Mouse (Mus musculus): Measurements from ENCODE around the gene Jagn1. TPM values are rescaled to one million over a fixed set of nuclear protein-coding genes. Genes with fewer than 3 reads are reported as not detected.

Gene Jagn1
- 103 TPM in 2 replicates for polyA plus RNA-seq (2015; fragmentation: Nextera tagmentation; extraction: Ambion mirVana)

- peak within 1 kb of the TSS; percentile 97 for H3K9ac ChIP-seq (replicated peaks)
- H3K9me3 ChIP-seq (replicated peaks) = no peaks in the 10 kb centered on the region
- H3K4me3 ChIP-seq (replicated peaks) = peak within 1 kb of the TSS; percentile 95
- H3K4me1 ChIP-seq = peaks cover 15% of the 10 kb centered on the region
- H3K27me3 ChIP-seq (replicated peaks) = 0 out of 2 replicates have a peak, but pooled peaks cover 3% of the 10 kb centered on the region
- WGBS = under 1% methylated on average over 45 of the region's 45 CpGs
- H3K36me3 ChIP-seq = peaks cover 14% of the 10 kb centered on the region
- H3K4me2 ChIP-seq = peak within 1 kb of the TSS; percentile 90
- ATAC-seq (ENCODE audit: low FRiP score) = peak; percentile 94
- H3K27ac ChIP-seq (replicated peaks) = peak within 1 kb of the TSS; percentile 85
Measured at GRCm38 (mm10) chr6:113442442-113443090, at the start of gene Jagn1. Jagn1 (plus strand) TSS chr6:113442569.

GRCm38 (mm10) chr6:113393951-113394350 is 48.4 kb upstream of the Jagn1 start:
- WGBS = 92% methylated on average over 6 of the region's 6 CpGs
- peaks cover 31% of the 10 kb centered on the region for H3K4me1 ChIP-seq
- H3K27me3 ChIP-seq (replicated peaks) = 0 out of 2 replicates have a peak, but pooled peaks cover 2% of the 10 kb centered on the region
- no peak overlapping the region for H3K9ac ChIP-seq (replicated peaks)
- peaks cover 35% of the 10 kb centered on the region for H3K36me3 ChIP-seq
- H3K27ac ChIP-seq (replicated peaks) = no peak overlapping the region
- no peak overlapping the region for H3K4me3 ChIP-seq (replicated peaks)
- no peak for ATAC-seq (ENCODE audit: low FRiP score)
- no peak overlapping the region for H3K4me2 ChIP-seq
- H3K9me3 ChIP-seq (replicated peaks) = no peaks in the 10 kb centered on the region

GRCm38 (mm10) chr6:113394811-113395210 is 47.6 kb upstream of the Jagn1 start:
- no peak for ATAC-seq (ENCODE audit: low FRiP score)

GRCm38 (mm10) chr6:113395501-113395900 is 46.9 kb upstream of the Jagn1 start:
- ATAC-seq (ENCODE audit: low FRiP score) = no peak
- no peak overlapping the region for H3K4me2 ChIP-seq
- H3K9me3 ChIP-seq (replicated peaks) = no peaks in the 10 kb centered on the region
- 94% methylated on average over 6 of the region's 6 CpGs for WGBS
- 0 out of 2 replicates have a peak, but pooled peaks cover 2% of the 10 kb centered on the region for H3K27me3 ChIP-seq (replicated peaks)
- no peak overlapping the region for H3K27ac ChIP-seq (replicated peaks)
- no peak overlapping the region for H3K9ac ChIP-seq (replicated peaks)
- H3K4me3 ChIP-seq (replicated peaks) = no peak overlapping the region
- peaks cover 26% of the 10 kb centered on the region for H3K4me1 ChIP-seq
- peaks cover 21% of the 10 kb centered on the region for H3K36me3 ChIP-seq

More at GRCm38 (mm10) chr6:113394811-113395210, 47.6 kb upstream of the Jagn1 start:
- Histone ChIP-seq H3K4me3 (replicated peaks) (no peak overlapping the region), H3K9ac (replicated peaks) (no peak overlapping the region), H3K27ac (replicated peaks) (no peak overlapping the region), H3K4me1 (peaks cover 31% of the 10 kb centered on the region), H3K36me3 (peaks cover 27% of the 10 kb centered on the region), H3K27me3 (replicated peaks) (0 out of 2 replicates have a peak, but pooled peaks cover 2% of the 10 kb centered on the region), H3K4me2 (no peak overlapping the region), H3K9me3 (replicated peaks) (no peaks in the 10 kb centered on the region)
- WGBS = 94% methylated on average over 11 of the region's 11 CpGs

GRCm38 (mm10) chr6:113396270-113397030 is 45.9 kb upstream of the Jagn1 start:
- WGBS = 88% methylated on average over 10 of the region's 10 CpGs
- no peaks in the 10 kb centered on the region for H3K9me3 ChIP-seq (replicated peaks)
- H3K36me3 ChIP-seq = peaks cover 13% of the 10 kb centered on the region
- H3K4me1 ChIP-seq = peaks cover 23% of the 10 kb centered on the region
- H3K4me2 ChIP-seq = no peak overlapping the region
- no peaks in the 10 kb centered on the region for H3K27me3 ChIP-seq (replicated peaks)
- ATAC-seq (ENCODE audit: low FRiP score) = no peak
- H3K4me3 ChIP-seq (replicated peaks) = no peak overlapping the region
- no peak overlapping the region for H3K9ac ChIP-seq (replicated peaks)
- H3K27ac ChIP-seq (replicated peaks) = no peak overlapping the region

GRCm38 (mm10) chr6:113402094-113402493 is 40.3 kb upstream of the Jagn1 start:
- ATAC-seq (ENCODE audit: low FRiP score) = no peak
- WGBS = 93% methylated on average over 13 of the region's 13 CpGs
- Histone ChIP-seq H3K9me3 (replicated peaks) (no peaks in the 10 kb centered on the region), H3K9ac (replicated peaks) (no peak overlapping the region), H3K4me3 (replicated peaks) (no peak overlapping the region), H3K27ac (replicated peaks) (no peak overlapping the region), H3K4me1 (no peaks in the 10 kb centered on the region), H3K36me3 (peaks cover 12% of the 10 kb centered on the region; the same call in 1 of the 2 replicates), H3K4me2 (no peak overlapping the region), H3K27me3 (replicated peaks) (no peaks in the 10 kb centered on the region)

- 75% methylated on average over 12 of the region's 12 CpGs for WGBS
- no peak for ATAC-seq (ENCODE audit: low FRiP score)
Measured at GRCm38 (mm10) chr6:113404649-113405448, 37.5 kb upstream of the Jagn1 start.

GRCm38 (mm10) chr6:113405483-113405882 is 36.9 kb upstream of the Jagn1 start:
- WGBS = 88% methylated on average over 6 of the region's 6 CpGs
- H3K36me3 ChIP-seq = peaks cover 21% of the 10 kb centered on the region
- H3K9me3 ChIP-seq (replicated peaks) = no peaks in the 10 kb centered on the region
- no peak overlapping the region for H3K27ac ChIP-seq (replicated peaks)
- no peak for ATAC-seq (ENCODE audit: low FRiP score)
- no peak overlapping the region for H3K4me3 ChIP-seq (replicated peaks)
- H3K4me2 ChIP-seq = no peak overlapping the region
- H3K9ac ChIP-seq (replicated peaks) = no peak overlapping the region
- H3K4me1 ChIP-seq = no peaks in the 10 kb centered on the region
- H3K27me3 ChIP-seq (replicated peaks) = no peaks in the 10 kb centered on the region

More at GRCm38 (mm10) chr6:113404649-113405448, 37.5 kb upstream of the Jagn1 start:
- no peak overlapping the region for H3K27ac ChIP-seq (replicated peaks)
- no peak overlapping the region for H3K4me2 ChIP-seq
- no peak overlapping the region for H3K9ac ChIP-seq (replicated peaks)
- no peaks in the 10 kb centered on the region for H3K4me1 ChIP-seq
- H3K36me3 ChIP-seq = peaks cover 18% of the 10 kb centered on the region
- H3K9me3 ChIP-seq (replicated peaks) = no peaks in the 10 kb centered on the region
- no peaks in the 10 kb centered on the region for H3K27me3 ChIP-seq (replicated peaks)
- H3K4me3 ChIP-seq (replicated peaks) = no peak overlapping the region

- Histone ChIP-seq H3K9ac (replicated peaks) (no peak overlapping the region), H3K4me3 (replicated peaks) (no peak overlapping the region), H3K9me3 (replicated peaks) (no peaks in the 10 kb centered on the region), H3K36me3 (peaks cover 21% of the 10 kb centered on the region), H3K27me3 (replicated peaks) (no peaks in the 10 kb centered on the region), H3K27ac (replicated peaks) (no peak overlapping the region), H3K4me1 (no peaks in the 10 kb centered on the region), H3K4me2 (no peak overlapping the region)
- WGBS = 80% methylated on average over 9 of the region's 9 CpGs
- ATAC-seq (ENCODE audit: low FRiP score) = no peak
Measured at GRCm38 (mm10) chr6:113406683-113407082, 35.7 kb upstream of the Jagn1 start.

GRCm38 (mm10) chr6:113410001-113410400 is 32.4 kb upstream of the Jagn1 start:
- Histone ChIP-seq H3K36me3 (peaks cover 27% of the 10 kb centered on the region), H3K27me3 (replicated peaks) (no peaks in the 10 kb centered on the region), H3K9ac (replicated peaks) (no peak overlapping the region), H3K4me1 (no peaks in the 10 kb centered on the region), H3K4me2 (no peak overlapping the region), H3K4me3 (replicated peaks) (no peak overlapping the region), H3K27ac (replicated peaks) (no peak overlapping the region), H3K9me3 (replicated peaks) (no peaks in the 10 kb centered on the region)
- WGBS = 69% methylated on average over 1 of the region's 1 CpGs
- no peak for ATAC-seq (ENCODE audit: low FRiP score)

- Histone ChIP-seq H3K27ac (replicated peaks) (no peak overlapping the region), H3K4me1 (peaks cover 26% of the 10 kb centered on the region), H3K4me3 (replicated peaks) (no peak overlapping the region), H3K36me3 (peaks cover 11% of the 10 kb centered on the region; the same call in 1 of the 2 replicates), H3K9me3 (replicated peaks) (no peaks in the 10 kb centered on the region), H3K27me3 (replicated peaks) (no peaks in the 10 kb centered on the region), H3K9ac (replicated peaks) (no peak overlapping the region), H3K4me2 (no peak overlapping the region)
- WGBS = 68% methylated on average over 5 of the region's 5 CpGs
- ATAC-seq (ENCODE audit: low FRiP score) = no peak
Measured at GRCm38 (mm10) chr6:113416416-113416815, 26.0 kb upstream of the Jagn1 start.
